Mouse (Mus musculus): Measurements from ENCODE around the gene Nipal4.
"Not testable (repeated sequence)": the region's sequence is repeated elsewhere in the genome, so short reads cannot be mapped to it uniquely, and the experiment has no call there.

The Nipal4 gene

GRCm38 (mm10) chr11:46165866-46166585 lies at the start of gene Nipal4:
Gene Nipal4, minus strand, starts transcription at chr11:46166508.
- peak; percentile 48 for ATAC-seq (ENCODE audit: low TSS enrichment)

DNA sequence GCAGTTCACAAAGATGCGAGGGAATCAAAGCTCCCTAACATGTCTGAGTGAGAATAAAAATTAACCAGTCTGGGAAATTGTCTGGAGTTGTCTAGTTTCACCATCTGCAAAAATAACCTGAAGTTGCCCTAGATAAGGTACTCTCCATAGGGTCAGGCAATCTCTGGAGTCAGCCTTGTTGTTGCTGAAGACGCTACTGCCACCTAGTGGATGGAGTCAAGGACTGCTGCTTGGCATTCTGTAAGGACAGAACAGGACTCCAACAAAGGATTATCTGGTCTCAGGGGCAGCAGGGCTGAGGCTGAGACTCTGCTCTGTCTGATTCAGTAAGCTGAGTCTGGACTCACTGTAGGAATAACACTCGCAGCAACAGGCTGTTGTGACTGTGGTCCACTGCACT lies 49.0 kb upstream of the Nipal4 start:
- ATAC-seq (ENCODE audit: low TSS enrichment): peak; percentile 62

- no peak for ATAC-seq (ENCODE audit: low TSS enrichment)
Observed at GRCm38 (mm10) chr11:46214368-46215230, 48.3 kb upstream of the Nipal4 start.

DNA sequence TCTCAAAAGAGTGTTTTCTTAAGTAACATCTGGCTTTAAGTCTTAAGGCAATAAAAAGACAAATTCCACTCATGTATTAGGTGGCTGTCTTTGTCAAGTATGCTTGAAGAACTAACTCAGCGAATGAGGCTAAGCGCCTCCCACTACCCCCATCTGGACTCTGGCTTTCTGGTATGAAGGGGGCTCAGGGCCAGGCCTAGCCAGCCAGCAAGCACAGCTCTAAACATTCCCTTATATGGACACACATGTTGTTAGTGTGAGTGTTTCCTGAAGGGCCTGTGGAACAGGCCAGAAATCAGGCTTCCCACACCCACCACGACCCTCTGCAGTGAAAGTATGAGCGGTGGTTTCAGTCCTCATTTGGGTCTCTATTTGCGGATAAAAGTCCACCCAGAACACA lies 47.5 kb upstream of the Nipal4 start:
- ATAC-seq (ENCODE audit: low TSS enrichment): no peak

DNA sequence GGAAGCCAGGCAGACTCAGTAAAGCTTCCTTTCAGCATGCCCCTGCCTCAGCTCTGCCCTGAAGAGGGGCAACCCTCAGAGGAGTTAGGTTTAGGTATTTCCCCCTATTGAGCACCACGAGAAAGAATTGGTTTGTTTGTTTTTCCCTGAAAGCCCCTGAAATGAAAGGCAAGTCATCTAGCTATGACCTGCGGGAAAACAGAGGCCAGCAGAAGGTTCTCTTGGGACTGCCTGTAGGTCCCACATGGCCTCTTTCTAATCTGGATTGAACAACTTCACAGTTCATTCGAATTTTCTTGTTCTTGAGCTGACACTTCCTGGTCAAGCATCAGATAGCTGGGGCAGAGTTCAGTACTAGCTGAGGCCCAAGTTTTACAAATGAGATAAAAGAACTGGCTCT lies 45.5 kb upstream of the Nipal4 start:
- no peak for ATAC-seq (ENCODE audit: low TSS enrichment)

- ATAC-seq (ENCODE audit: low TSS enrichment): 0 out of 2 replicates have a peak, but pooled peaks have one; percentile 18
Observed at GRCm38 (mm10) chr11:46209884-46210283, 43.6 kb upstream of the Nipal4 start.

DNA sequence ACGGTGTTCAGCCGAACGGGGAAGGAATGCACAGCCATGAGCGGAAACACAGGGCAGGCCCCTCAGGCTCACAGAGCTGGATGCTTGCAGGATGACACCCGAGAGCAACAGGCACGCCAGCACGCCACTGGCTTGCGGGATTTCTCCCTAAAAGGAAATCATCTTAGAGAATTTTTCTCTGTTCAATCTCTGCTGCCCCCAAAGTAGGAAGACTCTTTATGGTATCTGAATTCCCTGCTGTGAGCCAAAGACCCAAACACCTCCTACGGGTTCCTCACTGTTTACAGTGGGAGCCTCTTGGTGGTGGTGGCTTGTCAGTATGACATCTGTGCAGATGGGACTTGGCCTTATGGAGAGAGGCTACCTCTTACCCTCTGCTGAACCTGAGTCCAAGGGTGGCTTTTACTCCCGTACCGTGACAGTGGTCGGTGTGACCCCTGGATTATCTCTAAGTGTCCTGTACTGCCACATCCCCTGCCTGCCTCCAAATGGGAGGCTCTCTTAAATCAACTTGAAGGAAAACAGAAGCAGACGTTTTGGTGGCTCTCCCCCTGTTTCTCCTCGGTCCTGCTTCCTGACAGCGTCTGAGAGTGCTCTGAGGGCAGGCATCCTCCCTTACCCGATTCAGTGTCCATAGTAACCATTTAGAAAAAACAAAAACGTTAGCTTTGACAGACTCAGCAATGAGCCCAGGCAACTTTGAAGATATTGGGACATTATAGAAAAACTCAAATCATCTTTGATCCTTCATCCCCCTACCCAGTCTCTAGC lies 39.5 kb upstream of the Nipal4 start:
- ATAC-seq (ENCODE audit: low TSS enrichment): peak; percentile 56

DNA sequence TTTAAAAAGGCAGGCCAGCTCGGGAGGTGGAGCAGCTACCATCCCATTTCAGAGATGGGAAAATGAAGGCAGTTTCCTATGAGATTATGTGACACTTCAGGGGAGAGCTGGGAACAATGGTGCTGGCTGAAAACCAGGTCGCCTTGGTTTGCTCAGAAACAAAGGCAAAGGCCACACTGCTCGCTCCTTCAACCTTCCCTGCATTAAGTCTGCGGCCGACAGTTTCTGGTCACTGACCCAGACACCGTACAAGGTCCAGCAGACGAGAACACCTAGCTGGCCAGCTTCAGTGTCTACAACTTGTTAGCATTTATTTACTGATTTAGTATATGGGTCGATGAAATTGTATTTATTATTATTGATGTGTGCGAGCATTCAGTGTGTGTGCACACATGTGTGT lies 38.5 kb upstream of the Nipal4 start:
- ATAC-seq (ENCODE audit: low TSS enrichment): no peak

DNA sequence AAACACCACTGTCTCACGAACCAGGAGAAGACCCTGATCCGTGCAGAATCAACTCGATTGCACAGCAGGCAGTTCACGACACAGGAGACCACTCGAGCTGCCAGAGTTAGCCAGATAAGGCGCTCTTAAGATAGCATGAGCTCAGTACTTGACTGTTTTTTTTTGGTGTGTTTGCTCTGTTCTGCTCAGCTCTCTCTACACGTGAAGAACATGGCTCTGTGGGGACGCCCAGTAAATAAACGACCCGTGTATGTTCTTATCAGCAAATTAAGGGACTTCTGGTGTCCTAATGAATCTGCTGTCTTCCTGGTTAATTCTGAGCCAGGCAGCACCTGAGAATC lies 36.2 kb upstream of the Nipal4 start:
- no peak; the same call in 1 of the 2 replicates for ATAC-seq (ENCODE audit: low TSS enrichment)

GRCm38 (mm10) chr11:46201636-46202546 lies 35.6 kb upstream of the Nipal4 start:
- peak; percentile 61 for ATAC-seq (ENCODE audit: low TSS enrichment)

GRCm38 (mm10) chr11:46200664-46201063 lies 34.4 kb upstream of the Nipal4 start:
- no peak for ATAC-seq (ENCODE audit: low TSS enrichment)

DNA sequence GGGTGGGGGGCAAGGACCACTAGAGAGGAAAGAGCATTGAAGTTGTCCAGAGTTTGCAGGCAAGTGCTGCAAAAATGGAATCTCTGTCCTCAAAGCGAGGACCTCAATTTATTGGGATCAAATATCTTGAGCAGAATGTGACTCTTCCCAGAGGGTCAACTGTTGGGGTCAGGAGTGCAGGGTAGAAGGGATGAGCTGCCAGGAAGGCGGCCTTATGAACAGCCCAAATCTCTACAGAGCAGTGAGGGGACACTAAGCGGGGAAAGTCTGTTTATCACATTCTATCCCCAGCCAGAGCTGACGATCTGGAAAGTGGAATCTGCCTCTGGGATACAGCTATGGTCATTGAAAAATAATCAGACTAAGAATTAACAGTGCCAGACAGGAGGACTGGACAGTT lies 27.9 kb upstream of the Nipal4 start:
- no peak for ATAC-seq (ENCODE audit: low TSS enrichment)

DNA sequence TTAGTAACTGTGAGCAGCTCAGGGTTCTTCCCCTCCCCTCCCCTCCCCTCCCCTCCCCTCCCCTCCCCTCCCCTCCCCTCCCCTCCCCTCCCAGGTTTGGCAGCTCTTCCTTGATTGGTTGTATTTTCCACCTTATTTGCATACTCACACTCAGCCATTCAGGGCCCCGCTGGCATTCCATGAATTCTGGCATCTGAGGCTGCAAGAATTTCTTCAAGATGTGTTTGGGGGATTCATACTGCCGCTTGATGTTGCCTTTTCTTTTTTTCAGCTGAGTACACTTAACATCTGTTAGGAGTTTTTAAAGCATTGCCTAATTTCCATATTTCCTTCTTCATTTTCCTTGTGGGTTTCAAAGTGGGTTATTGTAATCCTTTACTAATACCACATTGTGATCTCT lies 22.0 kb upstream of the Nipal4 start:
- peak; percentile 48 for ATAC-seq (ENCODE audit: low TSS enrichment)

- ATAC-seq (ENCODE audit: low TSS enrichment): peak; percentile 93
Observed at GRCm38 (mm10) chr11:46185486-46185885, 19.2 kb upstream of the Nipal4 start.

DNA sequence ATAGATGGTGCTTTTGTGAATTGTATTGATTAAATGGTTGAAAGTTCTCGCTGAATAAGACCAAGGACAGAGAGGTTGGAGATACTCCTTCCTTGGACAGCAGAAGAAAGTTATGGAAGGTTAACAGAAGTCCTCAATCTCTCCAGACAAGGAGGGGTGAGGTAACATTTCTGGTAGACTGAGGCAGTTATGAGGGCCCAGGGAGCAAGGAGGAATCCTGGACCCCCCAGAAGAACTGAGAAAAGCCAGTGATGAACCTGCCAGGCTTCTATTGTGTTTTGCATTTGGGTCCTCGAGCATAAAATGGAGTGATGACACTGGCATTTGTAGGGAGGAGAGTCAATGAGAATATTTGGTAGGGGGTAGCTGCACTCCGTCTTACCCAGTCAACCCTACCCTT lies 18.6 kb upstream of the Nipal4 start:
- ATAC-seq (ENCODE audit: low TSS enrichment): no peak

GRCm38 (mm10) chr11:46182031-46182430 lies 15.7 kb upstream of the Nipal4 start:
- ATAC-seq (ENCODE audit: low TSS enrichment): not testable (repeated sequence)

GRCm38 (mm10) chr11:46177246-46178043 lies 11.1 kb upstream of the Nipal4 start:
- no peak for ATAC-seq (ENCODE audit: low TSS enrichment)

DNA sequence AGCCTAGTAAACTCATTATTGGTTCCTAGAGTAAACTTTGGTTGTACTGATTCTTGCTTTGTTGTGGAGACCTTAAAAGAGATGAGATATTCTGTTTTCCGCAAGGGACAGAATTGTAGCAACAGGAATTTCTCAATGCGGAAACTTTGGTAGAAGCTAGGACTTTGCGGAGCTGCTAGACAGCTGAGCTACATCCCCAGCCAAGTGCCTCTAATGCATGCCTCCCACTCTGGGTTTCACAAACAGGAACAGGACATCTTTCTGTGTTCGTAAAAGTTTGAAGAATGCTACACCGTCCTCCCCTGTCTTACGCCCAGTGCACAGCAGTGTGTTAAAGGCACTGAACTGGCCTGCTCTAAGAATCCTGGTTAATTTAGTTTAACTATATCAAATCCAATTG lies 9.8 kb upstream of the Nipal4 start:
- ATAC-seq (ENCODE audit: low TSS enrichment): peak; percentile 90

- no peak for ATAC-seq (ENCODE audit: low TSS enrichment)
Observed at GRCm38 (mm10) chr11:46172128-46172527, 5.8 kb upstream of the Nipal4 start.

- peak; percentile 62; the same call in 1 of the 2 replicates for ATAC-seq (ENCODE audit: low TSS enrichment)
Observed at GRCm38 (mm10) chr11:46169908-46170307, 3.6 kb upstream of the Nipal4 start.

All from frontal cortex, adult (tissue).